Mouse (Mus musculus) forebrain, embryonic 12.5 days (tissue): Measurements from ENCODE around the gene Usp15. TPM values are rescaled to one million over a fixed set of nuclear protein-coding genes. Genes with fewer than 3 reads are reported as not detected.

Experiments
- ATAC-seq: fragments of 200-750 bp; cut with Nextera tagmentation; 2 replicates; pipeline ENCODE4 v1.8.0; 2017; ENCODE audit warnings: moderate TSS enrichment; ENCODE audit not compliant: low FRiP score
- H3K27ac ChIP-seq: fragments of 300-500 bp; sonication (generic); 2 replicates; pipeline ENCODE4 v1.5.1; 2016; ENCODE audit warnings: mild to moderate bottlenecking
- H3K27me3 ChIP-seq: fragments of 300-500 bp; sonication (generic); 2 replicates; pipeline ENCODE4 v1.6.1; 2016; ENCODE audit warnings: mild to moderate bottlenecking
- H3K36me3 ChIP-seq: fragments of 300-500 bp; sonication (generic); replicated peaks from 2 replicates; pipeline ENCODE4 v1.6.1; 2016; ENCODE audit warnings: mild to moderate bottlenecking
- H3K4me1 ChIP-seq: fragments of 300-500 bp; sonication (generic); 2 replicates; pipeline ENCODE4 v1.6.1; 2016
- H3K4me2 ChIP-seq: fragments of 300-500 bp; sonication (generic); 2 replicates; pipeline ENCODE4 v1.6.1; 2016; ENCODE audit warnings: mild to moderate bottlenecking, moderate library complexity
- H3K4me3 ChIP-seq: fragments of 300-500 bp; sonication (generic); replicated peaks from 2 replicates; pipeline ENCODE4 v1.5.1; 2016; ENCODE audit warnings: mild to moderate bottlenecking
- H3K9ac ChIP-seq: fragments of 300-500 bp; sonication (generic); 2 replicates; pipeline ENCODE4 v1.6.1; 2016; ENCODE audit warnings: mild to moderate bottlenecking
- H3K9me3 ChIP-seq: fragments of 300-500 bp; sonication (generic); 2 replicates; pipeline ENCODE4 v1.6.1; 2016
- WGBS: fragments of 180-500 bp; shearing (Covaris S2); methylation state at CpG from one replicate; pipeline ENCODE4 v1.1.7; 2016; 5-methylcytosine and 5-hydroxymethylcytosine counted together
- polyA plus RNA-seq: library from polyadenylated mRNA; unstranded; fragments of >200 nt; fragmentation: Nextera tagmentation; extraction: Ambion mirVana; gene quantifications from 2 replicates; pipeline ENCODE4 v1.2.1, GENCODE M21; 2016

The Usp15 gene
- polyA plus RNA-seq, 1 experiment from 2014 or later, result 74.3 TPM

DNA sequence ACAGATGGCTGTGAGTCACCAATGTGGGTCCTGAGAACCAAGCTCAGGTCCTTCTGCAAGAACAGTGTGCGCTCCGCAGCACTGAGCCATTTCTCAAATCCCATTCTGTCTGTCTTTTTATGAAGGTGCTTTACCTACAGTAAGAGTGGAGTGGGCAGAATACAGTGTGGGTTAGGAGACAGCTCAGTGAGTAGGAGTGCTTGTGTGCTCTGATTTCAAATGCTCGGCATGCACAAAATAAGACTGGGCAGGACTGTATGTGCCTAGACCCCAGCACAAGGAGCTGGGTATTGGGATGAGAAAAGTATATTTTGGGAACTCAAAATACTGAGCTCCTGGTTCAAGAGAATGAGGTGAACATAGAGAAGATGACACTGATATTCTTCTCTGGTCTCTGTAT, 31.3 kb downstream of the Usp15 start:
- no peaks in the 10 kb centered on the region for H3K9me3 ChIP-seq
- H3K4me3 ChIP-seq, result no peak overlapping the region

DNA sequence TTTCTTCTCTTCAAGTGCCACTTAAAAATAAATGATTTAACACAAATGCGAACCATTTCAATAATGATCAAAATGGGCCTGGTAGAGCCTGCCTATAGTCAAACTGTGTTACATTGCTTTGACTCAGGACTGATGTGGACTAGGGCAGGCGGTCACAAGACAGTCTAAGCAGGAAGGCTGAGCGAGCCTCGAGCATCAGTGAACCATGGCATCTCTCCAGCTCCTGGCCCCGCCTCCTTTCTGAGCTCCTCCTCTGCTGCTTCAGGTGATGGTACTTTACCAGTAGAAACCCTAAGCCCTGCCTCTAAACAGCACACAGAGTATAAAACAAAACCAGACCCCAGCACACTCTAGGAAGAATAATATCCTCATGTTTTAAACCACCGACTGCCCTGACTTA, 36.3 kb downstream of the Usp15 start:
- Histone ChIP-seq H3K4me2 (no peak overlapping the region), H3K27me3 (no peaks in the 10 kb centered on the region), H3K4me3 (no peak overlapping the region), H3K9me3 (no peaks in the 10 kb centered on the region), H3K4me1 (no peaks in the 10 kb centered on the region), H3K9ac (no peak overlapping the region), H3K36me3 (peaks cover 22% of the 10 kb centered on the region), H3K27ac (no peak overlapping the region)
- no peak for ATAC-seq
- 69% methylated on average over 6 of the region's 6 CpGs for WGBS

More for the DNA sequence above, 31.3 kb downstream of the Usp15 start:
- ATAC-seq, result no peak
- Histone ChIP-seq H3K36me3 (peaks cover 32% of the 10 kb centered on the region), H3K4me2 (no peak overlapping the region), H3K27ac (no peak overlapping the region), H3K4me1 (no peaks in the 10 kb centered on the region), H3K27me3 (no peaks in the 10 kb centered on the region), H3K9ac (no peak overlapping the region)
- 97% methylated on average over 3 of the region's 3 CpGs for WGBS

DNA sequence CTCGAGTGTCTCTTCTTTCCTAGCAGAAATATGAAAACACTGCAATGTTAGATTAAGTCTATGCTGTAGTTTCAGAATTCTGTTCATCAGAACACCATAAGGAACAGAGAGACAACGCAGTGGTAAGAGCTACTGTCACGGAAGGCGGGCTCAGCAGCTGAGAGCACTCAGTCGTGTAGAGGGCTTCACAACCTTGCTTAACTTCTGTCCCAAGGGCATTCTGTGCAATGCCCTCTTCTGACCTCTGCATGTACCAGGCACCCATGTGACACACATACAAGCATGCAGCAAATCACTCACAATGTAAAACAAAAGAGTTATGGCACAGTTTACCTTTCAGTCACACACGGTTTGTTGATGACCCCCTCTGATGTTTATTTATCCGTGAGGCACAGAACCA, 37.5 kb downstream of the Usp15 start:
- H3K4me3 ChIP-seq, result no peak overlapping the region
- H3K4me1 ChIP-seq, result no peaks in the 10 kb centered on the region
- ATAC-seq, result no peak
- no peaks in the 10 kb centered on the region for H3K27me3 ChIP-seq
- no peak overlapping the region for H3K4me2 ChIP-seq
- no peaks in the 10 kb centered on the region for H3K9me3 ChIP-seq
- WGBS, result 93% methylated on average over 7 of the region's 7 CpGs
- H3K27ac ChIP-seq, result no peak overlapping the region
- no peak overlapping the region for H3K9ac ChIP-seq
- H3K36me3 ChIP-seq, result peaks cover 20% of the 10 kb centered on the region

DNA sequence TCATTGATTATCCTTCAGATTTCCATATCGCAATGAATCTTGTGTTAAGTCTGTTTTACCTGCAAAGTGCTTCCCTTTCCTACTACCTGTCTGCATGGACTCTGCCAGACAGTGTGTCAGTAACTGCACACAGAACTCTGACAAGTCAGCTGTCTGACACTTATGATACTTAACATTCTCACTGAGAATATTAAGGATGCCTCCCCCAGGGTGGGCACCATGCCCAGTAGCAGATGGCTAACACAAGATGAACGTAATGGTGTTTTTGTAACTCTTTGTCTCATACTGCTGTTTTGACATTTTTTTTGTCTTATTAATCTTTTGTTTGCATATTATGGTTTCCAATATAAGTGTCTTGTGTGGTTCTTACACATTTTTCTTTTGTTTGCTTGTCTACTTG, 40.4 kb downstream of the Usp15 start:
- no peak for ATAC-seq
- peaks cover 17% of the 10 kb centered on the region for H3K36me3 ChIP-seq

DNA sequence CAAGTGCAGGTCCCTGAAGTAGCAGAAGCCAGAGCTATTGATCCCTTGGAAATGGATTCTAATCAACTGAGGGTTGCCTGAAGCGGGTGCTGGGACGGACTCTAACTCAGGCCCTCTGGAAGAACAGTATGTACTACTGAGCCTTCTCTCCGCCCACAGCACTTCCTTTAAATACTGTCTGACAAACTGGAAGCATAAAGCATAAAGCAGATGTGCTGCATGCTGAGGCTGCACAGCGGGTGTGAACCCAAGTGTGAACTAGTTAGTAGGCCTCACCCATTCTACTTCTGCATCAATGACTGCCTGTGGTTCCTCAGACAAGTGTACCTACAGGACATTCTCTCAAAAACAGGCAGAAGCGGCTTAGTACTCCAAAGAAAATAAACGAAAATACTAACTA, 41.0 kb downstream of the Usp15 start:
- Histone ChIP-seq H3K27ac (no peak overlapping the region), H3K4me2 (no peak overlapping the region), H3K9ac (no peak overlapping the region), H3K4me3 (no peak overlapping the region), H3K36me3 (peaks cover 19% of the 10 kb centered on the region), H3K27me3 (no peaks in the 10 kb centered on the region), H3K4me1 (no peaks in the 10 kb centered on the region), H3K9me3 (no peaks in the 10 kb centered on the region)
- 93% methylated on average over 6 of the region's 6 CpGs for WGBS
- 0 out of 2 replicates have a peak, but pooled peaks have one; percentile 46 for ATAC-seq

More for the DNA sequence above, 40.4 kb downstream of the Usp15 start:
- Histone ChIP-seq H3K27ac (no peak overlapping the region), H3K9me3 (no peaks in the 10 kb centered on the region), H3K4me3 (no peak overlapping the region), H3K9ac (no peak overlapping the region), H3K4me2 (no peak overlapping the region), H3K4me1 (no peaks in the 10 kb centered on the region), H3K27me3 (no peaks in the 10 kb centered on the region)
- 71% methylated on average over 2 of the region's 2 CpGs for WGBS

DNA sequence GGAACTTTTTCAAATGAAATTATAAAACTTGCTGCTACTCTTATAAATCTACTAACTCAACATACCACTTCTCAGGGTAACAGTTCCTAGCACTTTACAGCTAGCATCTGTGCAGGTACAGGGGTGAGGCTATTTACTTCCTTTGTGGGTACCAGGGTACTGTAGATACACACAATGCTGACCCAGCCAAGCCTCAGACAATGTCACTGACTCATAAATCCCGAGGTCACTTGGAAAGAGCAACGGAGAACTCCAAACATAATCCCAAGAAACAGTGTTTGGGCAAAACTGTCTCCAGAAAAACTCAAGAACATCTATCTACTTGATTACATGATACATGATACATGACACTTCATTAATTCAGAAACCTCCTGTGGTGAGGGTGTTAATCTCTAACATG, 43.5 kb downstream of the Usp15 start:
- H3K9me3 ChIP-seq, result no peaks in the 10 kb centered on the region
- no peak overlapping the region for H3K9ac ChIP-seq
- peaks cover 12% of the 10 kb centered on the region for H3K36me3 ChIP-seq
- no peak overlapping the region for H3K4me2 ChIP-seq
- WGBS, result 90% methylated on average over 2 of the region's 2 CpGs
- no peak for ATAC-seq
- H3K4me3 ChIP-seq, result no peak overlapping the region
- H3K4me1 ChIP-seq, result no peaks in the 10 kb centered on the region
- H3K27ac ChIP-seq, result no peak overlapping the region
- H3K27me3 ChIP-seq, result no peaks in the 10 kb centered on the region

DNA sequence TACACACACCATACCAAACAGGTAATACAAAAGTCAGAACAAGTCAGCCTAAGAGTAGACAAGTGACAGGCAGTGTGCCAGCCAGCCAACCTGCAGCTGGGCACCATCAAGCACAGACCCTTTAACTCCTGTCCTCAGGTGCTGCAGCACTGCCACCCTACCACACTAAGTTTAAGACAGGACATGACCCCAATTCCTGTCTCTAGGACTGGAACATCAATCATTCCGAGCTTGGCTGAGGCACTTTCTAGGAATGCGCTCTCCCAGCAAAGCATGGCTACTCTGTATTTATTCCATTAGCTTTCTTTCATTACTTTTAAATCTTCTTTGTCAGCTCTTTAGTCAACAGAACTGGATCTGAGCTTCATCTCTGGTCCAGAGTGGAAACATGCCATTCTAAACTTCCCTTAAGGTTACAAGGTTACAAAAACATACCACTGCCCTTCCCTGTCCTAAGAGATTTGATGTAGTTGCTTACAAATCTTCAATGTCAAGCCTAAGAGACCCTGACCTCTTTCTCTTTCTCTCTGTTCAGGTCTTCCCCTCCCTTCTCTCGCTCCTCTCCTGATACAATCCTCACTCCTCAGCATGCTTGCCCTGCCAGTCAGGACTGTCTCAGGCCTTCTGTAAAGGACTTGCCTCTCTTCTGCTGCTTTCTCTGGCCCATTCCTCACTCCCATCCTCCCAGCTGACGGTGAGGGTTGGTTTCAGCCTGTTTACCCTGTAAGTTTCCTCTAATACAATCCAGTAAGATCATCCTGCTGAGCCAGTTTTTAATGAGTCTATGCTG, 48.6 kb downstream of the Usp15 start:
- Histone ChIP-seq H3K9ac (no peak overlapping the region), H3K27ac (no peak overlapping the region), H3K4me2 (no peak overlapping the region), H3K36me3 (peaks cover 20% of the 10 kb centered on the region), H3K4me1 (no peaks in the 10 kb centered on the region), H3K4me3 (no peak overlapping the region), H3K9me3 (no peaks in the 10 kb centered on the region), H3K27me3 (no peaks in the 10 kb centered on the region)
- WGBS, result 88% methylated on average over 4 of the region's 4 CpGs
- no peak for ATAC-seq

DNA sequence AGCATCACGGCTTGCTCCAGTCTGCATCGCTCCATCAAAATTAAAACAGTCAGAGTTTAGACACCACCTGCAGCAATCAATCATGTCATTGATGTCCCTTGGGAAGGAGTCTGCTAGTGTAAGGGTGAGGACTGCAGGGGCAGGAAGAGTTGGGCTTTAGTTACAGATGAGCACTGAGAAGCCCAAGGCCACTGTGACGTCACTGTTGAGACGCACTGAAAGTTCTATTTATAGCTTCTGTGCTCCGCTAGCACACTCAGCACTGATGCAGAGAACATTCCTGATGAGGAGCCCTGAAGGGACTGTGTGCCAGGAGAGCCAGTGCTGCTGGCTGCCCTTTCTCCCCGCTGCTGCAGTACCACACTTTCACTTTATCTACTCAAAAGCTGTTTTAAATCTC, 49.6 kb downstream of the Usp15 start:
- Histone ChIP-seq H3K4me3 (no peak overlapping the region), H3K9ac (no peak overlapping the region), H3K27ac (no peak overlapping the region), H3K4me2 (no peak overlapping the region), H3K4me1 (no peaks in the 10 kb centered on the region), H3K9me3 (no peaks in the 10 kb centered on the region), H3K27me3 (no peaks in the 10 kb centered on the region), H3K36me3 (peaks cover 20% of the 10 kb centered on the region)
- ATAC-seq, result no peak
- WGBS, result 78% methylated on average over 6 of the region's 6 CpGs

DNA sequence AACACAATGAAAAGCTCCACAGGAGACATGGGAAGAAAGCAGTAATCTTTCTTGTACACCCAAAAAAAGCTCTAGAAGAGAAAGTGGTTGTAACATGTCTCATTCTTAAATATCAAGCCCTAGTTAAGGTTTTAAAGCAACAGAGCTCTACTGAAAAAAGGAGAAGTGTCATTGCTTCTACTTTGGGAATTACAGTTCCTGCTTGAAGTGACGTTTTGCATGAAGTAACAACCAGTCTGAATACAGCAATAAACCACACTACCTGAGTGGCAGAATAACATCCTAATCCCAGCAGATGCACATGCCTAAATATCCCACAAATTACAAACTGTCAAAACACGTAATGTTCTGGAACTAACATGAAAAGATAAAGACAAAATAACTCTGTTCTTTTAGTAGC, 50.4 kb downstream of the Usp15 start:
- WGBS, result 80% methylated on average over 2 of the region's 2 CpGs
- Histone ChIP-seq H3K27ac (no peak overlapping the region), H3K4me2 (no peak overlapping the region), H3K4me1 (no peaks in the 10 kb centered on the region), H3K36me3 (peaks cover 17% of the 10 kb centered on the region), H3K27me3 (no peaks in the 10 kb centered on the region), H3K4me3 (no peak overlapping the region), H3K9ac (no peak overlapping the region), H3K9me3 (no peaks in the 10 kb centered on the region)
- no peak for ATAC-seq

DNA sequence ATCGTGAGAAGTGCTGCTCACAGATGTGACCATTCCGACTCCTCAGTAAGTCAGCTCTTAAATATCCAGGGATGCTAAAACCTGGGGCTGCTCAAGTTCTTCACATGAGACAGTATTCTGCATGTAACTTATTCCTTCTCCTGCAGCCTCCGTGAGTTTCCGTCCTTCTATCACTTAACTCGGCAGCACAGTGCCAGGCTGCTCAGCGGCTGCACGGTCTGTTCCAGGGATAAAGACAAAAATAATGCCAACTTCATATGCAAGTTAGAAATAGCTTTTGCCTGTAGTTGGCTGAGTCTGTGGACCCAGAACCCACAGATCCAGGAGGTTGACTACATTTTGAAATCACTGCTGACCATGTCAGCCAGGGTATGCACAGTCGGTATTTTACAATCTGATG, 52.5 kb downstream of the Usp15 start:
- no peak overlapping the region for H3K4me2 ChIP-seq
- 97% methylated on average over 8 of the region's 8 CpGs for WGBS
- H3K27me3 ChIP-seq, result no peaks in the 10 kb centered on the region
- no peaks in the 10 kb centered on the region for H3K4me1 ChIP-seq
- H3K4me3 ChIP-seq, result no peak overlapping the region
- ATAC-seq, result no peak
- H3K9me3 ChIP-seq, result no peaks in the 10 kb centered on the region
- H3K36me3 ChIP-seq, result peaks cover 26% of the 10 kb centered on the region
- H3K9ac ChIP-seq, result no peak overlapping the region
- H3K27ac ChIP-seq, result no peak overlapping the region

DNA sequence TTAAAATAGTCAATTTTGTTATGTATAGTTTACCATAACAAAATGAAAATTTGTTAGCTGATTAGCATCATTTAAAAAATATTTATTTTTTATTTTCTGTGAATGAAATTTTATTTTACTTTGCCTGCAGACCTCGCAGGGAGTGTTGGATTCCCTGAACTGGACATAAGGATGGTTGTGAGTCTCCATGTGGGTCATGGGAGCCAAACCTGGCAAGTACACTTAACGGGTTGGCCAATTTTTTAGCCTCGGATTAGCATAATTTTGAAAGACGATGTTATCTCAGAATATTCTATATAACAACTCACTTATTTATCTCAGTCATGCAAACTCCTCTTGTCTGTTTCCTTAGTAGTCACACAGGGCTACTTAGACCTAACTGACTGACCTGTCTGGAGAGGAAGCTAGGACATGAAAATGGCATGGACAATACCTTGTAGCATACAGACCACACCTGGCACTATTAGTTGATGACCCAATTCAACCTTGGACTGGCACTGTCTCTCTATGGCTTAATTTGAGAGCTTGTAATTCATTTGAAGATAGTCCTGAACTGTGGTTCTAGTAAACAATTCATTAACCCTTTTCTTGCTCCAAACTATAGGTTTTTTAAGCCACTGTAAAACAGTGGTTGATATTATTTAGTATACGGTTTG, 54.3 kb downstream of the Usp15 start:
- no peaks in the 10 kb centered on the region for H3K27me3 ChIP-seq
- 95% methylated on average over 5 of the region's 5 CpGs for WGBS
- no peaks in the 10 kb centered on the region for H3K4me1 ChIP-seq
- H3K4me3 ChIP-seq, result no peak overlapping the region
- no peaks in the 10 kb centered on the region for H3K9me3 ChIP-seq
- H3K9ac ChIP-seq, result no peak overlapping the region
- H3K36me3 ChIP-seq, result peaks cover 26% of the 10 kb centered on the region
- no peak overlapping the region for H3K4me2 ChIP-seq
- ATAC-seq, result no peak
- H3K27ac ChIP-seq, result no peak overlapping the region

DNA sequence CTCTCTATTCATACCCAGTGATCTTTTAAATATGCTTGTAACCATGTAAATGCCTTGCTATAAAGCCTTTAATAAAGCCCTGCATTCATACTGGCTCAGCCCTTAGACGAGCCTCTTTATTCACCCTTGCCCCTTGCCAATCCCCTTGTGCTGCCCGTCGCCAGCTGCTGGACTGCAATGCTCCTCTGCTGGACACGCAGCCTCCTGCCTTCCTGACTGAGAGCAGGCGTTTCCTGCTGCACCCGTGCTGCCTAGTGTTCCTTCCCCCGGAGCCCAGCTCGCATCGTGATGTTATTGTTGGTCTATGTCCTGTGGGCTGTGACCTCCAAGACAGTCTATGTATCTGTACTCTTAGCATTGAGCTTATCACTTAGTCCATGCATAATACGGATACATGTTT, 61.0 kb downstream of the Usp15 start:
- no peak overlapping the region for H3K27ac ChIP-seq
- ATAC-seq, result 0 out of 2 replicates have a peak, but pooled peaks have one; percentile 20
- WGBS, result 59% methylated on average over 10 of the region's 10 CpGs
- H3K4me1 ChIP-seq, result peaks cover 4% of the 10 kb centered on the region
- H3K4me2 ChIP-seq, result no peak overlapping the region
- H3K4me3 ChIP-seq, result no peak overlapping the region
- H3K9me3 ChIP-seq, result no peaks in the 10 kb centered on the region
- H3K36me3 ChIP-seq, result peaks cover 33% of the 10 kb centered on the region
- no peak overlapping the region for H3K9ac ChIP-seq
- no peaks in the 10 kb centered on the region for H3K27me3 ChIP-seq

DNA sequence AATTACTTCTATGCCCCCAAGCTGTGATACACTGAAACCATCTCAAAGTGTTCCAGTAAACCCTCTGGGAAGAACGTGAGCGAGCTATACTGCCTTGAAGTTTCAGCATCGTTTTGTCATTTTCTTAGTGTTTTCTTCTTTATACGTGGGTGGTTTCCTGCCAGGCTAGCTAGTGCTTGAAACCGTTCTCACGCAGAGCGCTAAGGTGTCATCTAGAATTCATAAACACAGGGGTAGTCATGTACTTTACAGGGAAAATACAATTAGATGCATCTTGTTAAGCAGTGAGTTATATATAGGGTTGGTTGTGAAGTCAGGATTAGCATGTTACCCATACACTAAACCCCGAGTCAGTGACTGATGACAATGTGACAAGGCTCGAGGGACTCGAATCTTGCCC, 65.3 kb downstream of the Usp15 start:
- Histone ChIP-seq H3K4me3 (no peak overlapping the region), H3K4me2 (no peak overlapping the region), H3K9ac (no peak overlapping the region), H3K27ac (no peak overlapping the region), H3K4me1 (peaks cover 4% of the 10 kb centered on the region), H3K9me3 (no peaks in the 10 kb centered on the region), H3K27me3 (no peaks in the 10 kb centered on the region), H3K36me3 (peaks cover 56% of the 10 kb centered on the region)
- WGBS, result 96% methylated on average over 10 of the region's 10 CpGs
- no peak for ATAC-seq
